Comparison of ENCODE assay signal across 1 mouse cellular context in the genomic region with DNA sequence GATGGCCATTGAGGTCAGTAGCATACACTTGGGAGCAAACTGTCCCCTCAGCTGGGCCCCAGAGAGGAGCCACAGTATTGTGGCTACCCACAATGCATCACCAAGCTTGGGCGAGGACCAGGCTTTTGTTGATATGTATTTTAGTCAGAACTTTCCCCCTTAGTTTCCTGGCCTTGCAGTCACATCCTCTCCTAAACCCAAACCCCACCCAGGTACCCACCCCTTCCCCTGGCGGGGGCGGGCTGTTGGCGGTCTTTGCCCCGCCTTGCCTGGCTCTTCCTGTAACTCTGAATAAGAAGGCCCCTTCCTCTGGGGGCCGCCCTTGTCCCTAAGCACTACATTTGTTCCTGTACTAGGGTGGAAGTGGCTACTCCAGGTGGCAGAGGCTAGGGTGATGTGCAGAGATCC.
TF ChIP-seq lines count a peak whose summit lies in the region.

No protein-coding gene starts in this region.

TF ChIP-seq in CH12.LX, 34 proteins besides CTCF, POLR2A, EP300 and RAD21 (continued from another document):
- TF ChIP-seq ZC3H11A (IDR thresholded peaks at IDR 0.05; ENCODE audit: low read depth, low read length) = no peak
- no peak for TF ChIP-seq USF1 (IDR thresholded peaks at IDR 0.05; ENCODE audit: low read depth, low read length)
- TF ChIP-seq USF2 (conservative IDR thresholded peaks at IDR 0.05; ENCODE audit: low read depth, low read length) = no peak
- no peak for TF ChIP-seq GABPA (IDR thresholded peaks at IDR 0.05; ENCODE audit: insufficient replicate concordance, low read depth, low read length)
- peak; percentile 33; the same call in 1 of the 2 replicates for TF ChIP-seq BHLHE40 (IDR thresholded peaks at IDR 0.05; ENCODE audit: low read depth, low read length)
- TF ChIP-seq IRF4 (IDR thresholded peaks at IDR 0.05; ENCODE audit: low read depth, low read length) = peak; percentile 64
- TF ChIP-seq KAT2A (IDR thresholded peaks at IDR 0.05; ENCODE audit: insufficient replicate concordance, low read length) = no peak
- TF ChIP-seq CHD2 (IDR thresholded peaks at IDR 0.05; ENCODE audit: low read length) = no peak
- TF ChIP-seq POLR2AphosphoS2 (IDR thresholded peaks at IDR 0.05; ENCODE audit: low read depth, low read length) = no peak; the same call in 1 of the 2 replicates
- peak; percentile 86 for TF ChIP-seq ELF1 (IDR thresholded peaks at IDR 0.05; ENCODE audit: low read depth, low read length)
- TF ChIP-seq NELFE (IDR thresholded peaks at IDR 0.05; ENCODE audit: low read depth, low read length) = peak; percentile 52; the same call in 1 of the 2 replicates
- peak; percentile 9 for TF ChIP-seq ETS1 (conservative IDR thresholded peaks at IDR 0.05; ENCODE audit: low read depth, low read length)
- TF ChIP-seq JUND (conservative IDR thresholded peaks at IDR 0.05; ENCODE audit: low read depth, low read length) = no peak
- TF ChIP-seq NRF1 (IDR thresholded peaks at IDR 0.05; ENCODE audit: low read depth, low read length) = no peak
- TF ChIP-seq CHD1 (IDR thresholded peaks at IDR 0.05; ENCODE audit: low read depth, low read length) = no peak
- TF ChIP-seq SMC3 (IDR thresholded peaks at IDR 0.05; ENCODE audit: low read depth, low read length) = peak; percentile 42
- peak; percentile 56; the same call in 1 of the 2 replicates for TF ChIP-seq HCFC1 (IDR thresholded peaks at IDR 0.05; ENCODE audit: low read depth, low read length)
- no peak for TF ChIP-seq ZKSCAN1 (IDR thresholded peaks at IDR 0.05; ENCODE audit: borderline replicate concordance, low read depth, low read length)
- TF ChIP-seq JUN (IDR thresholded peaks at IDR 0.05; ENCODE audit: insufficient read depth, low read depth, low read length) = no peak
- TF ChIP-seq MEF2A (IDR thresholded peaks at IDR 0.05; ENCODE audit: borderline replicate concordance, low read depth, low read length) = no peak; the same call in 1 of the 2 replicates
- TF ChIP-seq RCOR1 (conservative IDR thresholded peaks at IDR 0.05; ENCODE audit: low read depth, low read length) = peak; percentile 15; the same call in 1 of the 2 replicates
- TF ChIP-seq TBP (conservative IDR thresholded peaks at IDR 0.05; ENCODE audit: low read depth, low read length) = peak; percentile 82
- peak; percentile 65; the same call in 1 of the 2 replicates for TF ChIP-seq MAZ (IDR thresholded peaks at IDR 0.05; ENCODE audit: low read depth, low read length)
- TF ChIP-seq MAX (IDR thresholded peaks at IDR 0.05; ENCODE audit: low read length) = no peak
- no peak for TF ChIP-seq MXI1 (IDR thresholded peaks at IDR 0.05; ENCODE audit: low read depth, low read length)
- TF ChIP-seq UBTF (IDR thresholded peaks at IDR 0.05; ENCODE audit: low read depth, low read length) = no peak
